Mouse (Mus musculus): ENCODE measurements around the gene Ndc80.
"Not testable (repeated sequence)": the region's sequence is repeated elsewhere in the genome, so short reads cannot be mapped to it uniquely, and the experiment has no call there.

Ndc80 gene

GRCm38 (mm10) chr17:71479381-71479901, 47.2 kb downstream of the Ndc80 start:
- no peak for DNase-seq (ENCODE audit: extremely low spot score, low spot score)

DNA sequence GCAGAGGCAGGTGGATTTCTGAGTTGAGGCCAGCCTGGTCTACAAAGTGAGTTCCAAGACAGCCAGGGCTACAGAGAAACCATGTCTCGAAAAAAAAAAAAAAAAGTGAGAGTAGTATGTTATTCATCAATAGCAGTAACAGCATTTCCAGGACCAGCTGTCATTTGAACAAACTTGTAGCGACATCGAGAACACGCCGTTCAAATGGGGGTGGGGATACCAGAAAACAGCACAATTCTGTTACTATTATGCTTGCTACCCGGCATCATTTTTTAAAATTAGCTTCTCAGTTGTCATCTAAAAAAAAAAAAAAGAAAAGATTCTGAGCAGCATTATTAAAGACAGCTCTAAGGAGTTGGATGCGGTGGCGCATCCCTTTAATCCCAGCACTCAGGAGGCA, 49.2 kb downstream of the Ndc80 start:
- no peak for DNase-seq (ENCODE audit: extremely low spot score, low spot score)

DNA sequence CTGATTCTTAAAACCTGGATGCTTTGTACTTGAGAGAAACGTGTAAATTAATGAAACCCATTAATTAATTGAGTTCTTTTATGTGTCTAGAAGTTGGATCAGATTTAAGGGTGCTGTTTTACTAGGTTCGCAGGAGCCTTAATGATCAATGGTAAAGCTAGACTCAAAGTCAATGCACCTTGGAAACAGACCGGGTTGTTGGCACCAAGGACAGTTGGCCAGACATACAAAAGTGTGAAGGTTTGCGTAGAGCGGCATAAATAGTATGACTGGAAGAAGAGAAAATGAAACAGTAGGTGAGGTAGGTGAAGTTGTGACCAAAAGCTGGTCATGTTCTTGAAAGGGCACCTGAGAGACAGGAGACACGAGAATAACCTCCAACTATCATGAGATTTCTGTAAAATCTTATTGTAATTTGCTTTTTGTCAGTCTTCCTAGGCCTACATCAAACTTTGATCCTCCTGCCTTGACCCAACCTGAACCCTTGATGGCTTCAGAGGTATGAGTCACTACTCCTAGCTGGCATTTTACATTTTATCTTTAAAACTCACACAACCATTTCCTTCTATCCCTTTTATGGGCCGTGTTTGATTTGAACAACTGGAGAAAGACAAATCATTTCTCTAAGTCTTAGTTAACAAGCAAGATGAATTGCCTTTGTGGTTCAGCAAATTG, 50.2 kb downstream of the Ndc80 start:
- DNase-seq (ENCODE audit: extremely low spot score, low spot score), result no peak

DNA sequence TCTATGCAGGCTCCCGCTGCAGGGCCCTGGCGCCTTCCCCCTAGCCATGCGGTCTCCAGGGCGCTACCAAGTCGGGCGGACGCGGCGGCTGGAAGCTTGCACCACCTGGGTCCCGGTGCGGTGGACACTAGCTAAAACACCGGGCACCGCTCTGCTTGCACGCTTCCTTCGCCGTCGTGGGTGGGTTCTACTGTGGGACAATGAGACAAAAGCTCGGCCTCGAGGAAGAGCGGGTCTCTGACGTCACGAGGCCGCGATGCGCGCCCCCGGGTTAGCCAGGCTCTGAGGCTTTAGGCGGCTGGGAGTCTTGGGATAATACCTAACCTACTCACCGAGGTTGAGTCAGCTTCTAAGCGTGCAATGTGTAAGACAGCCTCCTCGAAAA, 51.0 kb downstream of the Ndc80 start:
- DNase-seq (ENCODE audit: extremely low spot score, low spot score), result peak; percentile 89

DNA sequence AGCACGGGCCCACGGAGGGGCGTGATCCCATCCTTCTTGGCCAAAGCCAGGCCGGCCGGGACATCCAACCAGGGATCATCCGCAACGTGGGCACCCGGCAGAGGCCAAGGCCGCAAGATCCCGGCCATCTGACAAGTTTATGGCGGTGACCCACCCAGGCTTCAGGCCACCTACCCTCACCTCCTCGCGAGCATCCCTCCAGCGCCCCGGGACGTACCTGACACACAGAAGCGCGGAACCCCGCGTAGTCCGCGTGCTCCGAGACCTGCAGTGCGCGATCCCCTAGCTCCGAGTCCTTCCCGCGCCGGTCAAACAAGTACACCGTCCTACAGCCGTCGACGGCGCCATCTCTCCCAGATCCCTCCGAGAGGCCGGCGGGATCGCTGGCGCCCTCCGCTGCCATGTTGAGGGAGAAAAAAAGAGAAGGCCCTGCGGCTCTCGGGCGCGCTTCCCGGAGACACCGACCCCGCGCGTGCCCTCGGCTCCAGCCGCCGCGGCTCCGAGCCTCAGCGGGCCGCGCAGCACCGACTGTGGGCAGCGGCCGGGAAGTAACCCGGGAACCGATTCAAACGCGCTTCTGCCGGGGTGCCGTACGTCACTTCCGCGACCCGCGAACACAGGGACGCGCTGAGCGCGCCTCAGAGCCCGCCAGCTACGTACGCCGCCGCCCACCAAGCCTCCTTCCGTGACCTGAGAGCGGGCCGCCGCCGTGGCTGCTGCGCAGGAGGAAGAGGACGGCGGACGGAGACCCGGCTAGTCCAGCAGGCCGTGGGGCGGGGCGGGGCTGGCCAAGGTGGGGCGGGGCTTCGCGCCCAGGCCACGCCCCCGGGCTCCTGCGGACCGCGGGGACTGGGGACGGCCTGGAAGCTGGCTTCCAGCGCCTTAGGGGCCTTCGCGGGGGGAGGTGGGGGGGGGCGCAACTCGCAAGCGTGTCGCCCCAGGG, 51.6 kb downstream of the Ndc80 start, which contains the start of gene Smchd1:
TSS of gene Smchd1 (minus strand) at position 582 of the 943 bp plus-strand sequence.
- DNase-seq (ENCODE audit: extremely low spot score, low spot score), result peak; percentile 92

GRCm38 (mm10) chr17:71474128-71474527, 52.5 kb downstream of the Ndc80 start:
- DNase-seq (ENCODE audit: extremely low spot score, low spot score), result no peak

- DNase-seq (ENCODE audit: extremely low spot score, low spot score), result no peak
Measured at GRCm38 (mm10) chr17:71471261-71471660, 55.4 kb downstream of the Ndc80 start.

- DNase-seq (ENCODE audit: extremely low spot score, low spot score), result no peak
Measured at GRCm38 (mm10) chr17:71460312-71460711, 66.3 kb downstream of the Ndc80 start.

DNA sequence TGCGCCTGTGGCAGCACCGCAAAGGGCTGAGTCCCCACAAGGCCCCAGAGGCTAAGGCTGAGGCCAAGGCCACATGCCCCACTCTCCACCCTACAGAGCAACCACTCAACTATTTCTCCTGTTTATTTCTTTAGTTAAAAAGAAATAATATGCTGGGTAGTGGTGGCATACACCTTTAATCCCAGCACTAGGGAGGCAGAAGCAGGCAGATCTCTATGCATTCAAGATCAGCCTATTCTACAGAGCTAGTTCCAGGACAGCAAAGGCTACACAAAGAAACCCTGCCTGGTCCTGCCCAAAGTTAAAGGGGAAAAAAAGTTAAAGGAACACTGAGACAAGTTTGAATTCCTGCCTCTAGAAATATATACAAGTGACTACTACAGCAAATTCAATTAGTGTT, 66.8 kb downstream of the Ndc80 start, which contains the start of gene Gm4707:
TSS of gene Gm4707 (minus strand) at position 101 of the 400 bp plus-strand sequence.
- DNase-seq (ENCODE audit: extremely low spot score, low spot score), result no peak

- DNase-seq (ENCODE audit: extremely low spot score, low spot score), result not testable (repeated sequence)
Measured at GRCm38 (mm10) chr17:71457361-71457760, 69.3 kb downstream of the Ndc80 start.

All from neural tube, embryonic 10.5 days (tissue).